Mouse (Mus musculus) hindlimb bud, embryonic 11.5 days (tissue): ENCODE measurements around the gene Smtn.

ENCODE experiments used
- DNase-seq: peaks from one replicate; pipeline ENCODE4 v3.0.0-alpha.2; 2012; ENCODE audit warnings: low read depth, low spot score; ENCODE audit errors: extremely low spot score

The Smtn gene

DNA sequence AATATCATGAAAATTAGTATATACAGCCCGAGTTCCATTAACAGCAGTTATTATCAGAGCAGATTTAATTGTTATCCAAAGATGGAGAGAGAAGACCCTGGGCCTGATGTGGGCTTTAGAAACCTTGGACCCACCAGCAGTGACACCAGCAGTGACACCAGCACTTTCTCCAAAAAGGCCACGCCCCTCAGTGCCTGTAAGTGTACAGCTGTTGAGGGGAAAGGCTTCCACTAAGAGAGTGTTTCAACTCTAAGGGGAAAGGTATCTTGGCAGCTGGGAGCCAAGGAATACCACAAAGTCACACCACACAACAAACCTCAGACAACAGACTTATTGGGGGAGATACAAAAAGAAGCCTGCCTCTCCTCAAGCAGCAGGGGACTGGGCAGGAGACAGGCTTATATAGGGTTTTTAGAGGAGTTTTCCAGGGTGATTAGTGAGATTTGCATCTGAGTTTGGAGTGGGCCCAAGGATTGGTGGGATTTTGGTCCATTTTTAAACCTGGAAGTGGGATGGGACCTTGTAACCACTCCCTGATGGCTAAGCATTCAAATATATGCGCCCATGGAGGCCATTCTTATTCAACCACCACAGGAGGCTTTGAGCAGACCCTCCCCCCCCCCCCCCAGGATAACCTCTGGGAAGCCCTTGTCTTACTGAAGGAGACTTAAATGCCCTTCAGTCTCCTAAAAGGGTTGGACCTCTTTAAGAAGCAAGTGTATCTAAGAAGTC, 8.3 kb upstream of the Smtn start:
- no peak for DNase-seq

DNA sequence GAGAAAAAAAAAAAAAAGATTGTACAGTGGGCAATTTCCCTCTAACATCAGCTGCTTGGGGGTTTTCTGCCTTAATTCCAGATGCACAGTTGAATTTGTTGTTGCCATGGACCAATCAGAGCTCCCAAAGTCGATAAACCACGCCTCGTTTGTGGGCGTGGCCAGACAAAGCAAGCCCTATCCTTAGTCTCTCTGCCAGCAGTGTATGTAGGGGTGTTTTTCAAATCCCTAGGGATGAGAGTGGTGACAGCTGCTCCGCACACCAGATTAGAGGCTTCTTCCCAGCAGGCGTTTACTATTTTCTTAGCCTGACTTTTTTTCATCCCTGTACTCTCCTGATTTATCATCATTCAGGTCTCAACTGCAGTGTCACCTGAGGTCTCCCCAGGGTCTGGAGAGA, 7.6 kb upstream of the Smtn start:
- no peak for DNase-seq

DNA sequence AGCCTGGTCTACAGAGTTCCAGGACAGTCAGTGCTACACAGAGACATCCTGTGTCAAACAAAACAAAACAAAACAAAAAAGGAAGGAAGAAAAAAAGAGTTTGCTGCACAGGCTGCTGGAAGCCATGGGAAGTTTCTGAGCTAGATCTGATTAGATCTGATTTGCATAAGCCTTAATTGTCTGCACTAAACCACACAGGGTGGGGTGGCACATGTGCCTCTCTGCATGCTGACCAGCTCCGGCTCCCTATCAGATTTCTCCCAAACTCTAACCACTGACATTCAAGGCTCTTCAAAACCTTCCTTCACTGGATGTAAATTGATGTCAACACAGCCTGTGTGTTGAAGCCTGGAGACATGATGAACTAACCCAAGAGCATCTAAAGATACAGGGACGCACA, 6.6 kb upstream of the Smtn start:
- no peak for DNase-seq

DNA sequence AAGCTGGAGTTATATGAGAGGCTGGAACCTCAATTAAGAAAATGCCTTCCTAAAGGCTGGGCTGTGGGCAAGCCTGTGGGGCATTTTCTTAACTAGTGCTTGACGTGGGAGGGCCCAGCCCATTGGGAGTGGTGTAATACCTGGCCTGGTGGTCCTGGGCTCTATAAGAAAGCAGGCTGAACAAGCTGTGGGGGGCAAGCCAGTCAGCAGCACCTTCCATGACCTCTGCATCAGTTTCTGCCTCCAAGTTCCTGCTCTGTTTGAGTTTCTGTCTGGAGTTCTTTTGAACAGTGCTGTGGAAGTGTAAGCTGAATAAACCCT, 5.8 kb upstream of the Smtn start:
- no peak for DNase-seq

DNA sequence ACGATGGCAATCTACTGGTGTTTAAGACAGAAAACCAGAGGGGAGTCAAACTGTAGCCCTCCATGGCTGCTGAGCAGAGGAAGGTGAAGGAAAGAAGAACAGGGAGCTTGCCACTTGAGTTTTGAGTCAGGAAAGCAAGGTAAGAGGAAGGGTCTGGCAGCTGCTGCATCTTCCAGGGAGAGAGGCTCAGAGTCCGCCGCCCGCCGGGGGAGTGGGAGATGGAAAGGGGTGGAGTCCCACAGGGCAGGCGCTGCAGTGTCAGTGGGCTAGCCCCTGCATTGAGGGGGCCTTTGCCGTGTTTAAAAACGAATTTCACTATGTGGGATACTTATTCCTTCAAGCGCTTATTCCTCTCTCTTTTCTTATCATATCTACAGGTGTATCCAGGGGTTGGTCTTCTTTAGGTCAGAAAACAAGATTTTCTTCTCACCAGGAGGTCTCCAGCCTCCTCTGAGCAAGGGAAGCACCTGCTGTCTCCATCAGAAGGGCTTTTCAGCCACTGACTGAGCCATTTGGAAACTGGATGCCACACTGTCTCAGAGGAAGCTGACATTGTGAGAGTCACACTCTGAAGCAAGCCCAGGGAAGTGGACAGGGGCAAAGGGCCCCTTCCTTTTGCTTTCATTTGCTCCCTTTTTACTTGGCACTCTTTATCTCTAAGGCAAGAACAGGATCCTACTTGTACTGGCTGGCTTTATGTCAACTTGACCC, 5.3 kb upstream of the Smtn start:
- DNase-seq = no peak

DNA sequence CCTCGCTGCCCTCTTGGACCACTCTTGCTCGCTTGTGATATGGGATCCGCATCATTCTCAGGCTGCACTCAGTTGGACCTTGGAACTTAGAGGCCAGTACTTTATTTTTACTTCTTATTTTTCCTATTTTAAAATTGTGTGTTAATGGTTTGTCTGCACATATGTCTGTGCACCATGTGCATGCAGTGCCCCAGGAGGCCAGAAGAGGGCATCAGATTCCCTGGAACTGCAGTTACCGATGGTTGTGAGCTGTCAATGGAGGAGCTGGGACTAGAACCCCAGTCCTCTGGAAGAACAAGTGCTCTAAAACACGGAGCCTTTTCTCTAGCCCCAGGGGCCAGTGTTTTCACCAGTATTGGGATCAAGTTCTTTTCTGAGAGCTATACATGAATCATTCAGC, 4.0 kb upstream of the Smtn start:
- no peak for DNase-seq

DNA sequence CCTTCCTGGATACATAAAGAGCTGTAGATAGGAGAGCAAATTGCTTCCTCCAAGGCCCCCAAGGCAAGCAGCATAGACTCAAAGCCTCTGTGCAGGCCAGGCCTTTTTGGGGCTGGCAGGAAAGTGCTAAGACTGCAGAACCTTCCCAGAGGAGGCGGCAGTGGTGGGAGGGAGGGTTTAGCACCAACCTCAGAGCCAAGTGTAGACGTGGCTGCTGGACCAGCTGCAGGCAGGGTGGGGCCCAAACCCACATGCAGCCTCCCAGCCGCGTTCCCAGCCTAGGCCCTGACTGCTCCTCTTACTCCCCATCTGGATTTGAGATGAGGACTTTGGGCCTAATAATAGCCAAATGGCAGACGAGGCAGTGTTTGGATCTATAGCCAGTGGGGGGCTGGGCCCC, 2.6 kb upstream of the Smtn start:
- no peak for DNase-seq

DNA sequence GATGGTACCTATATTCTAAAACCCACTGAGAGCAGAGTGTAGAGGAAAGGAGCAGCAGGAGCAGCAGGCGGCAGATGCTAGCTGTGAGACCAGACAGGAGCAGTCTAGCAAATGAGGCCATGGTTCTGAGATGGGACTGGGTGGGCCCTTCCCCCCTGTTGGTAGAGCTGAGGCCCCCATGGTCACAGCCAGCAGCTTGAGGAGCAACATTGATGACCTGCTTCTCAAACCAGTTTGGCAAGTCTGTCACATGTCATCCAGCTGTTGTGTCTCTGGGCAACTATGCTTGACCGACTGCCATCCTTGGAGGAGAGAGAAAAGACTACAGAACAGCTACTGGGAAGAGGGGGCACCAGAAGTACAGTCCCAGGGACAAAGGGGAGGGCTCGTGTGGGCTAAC, 1.5 kb upstream of the Smtn start:
- no peak for DNase-seq

DNA sequence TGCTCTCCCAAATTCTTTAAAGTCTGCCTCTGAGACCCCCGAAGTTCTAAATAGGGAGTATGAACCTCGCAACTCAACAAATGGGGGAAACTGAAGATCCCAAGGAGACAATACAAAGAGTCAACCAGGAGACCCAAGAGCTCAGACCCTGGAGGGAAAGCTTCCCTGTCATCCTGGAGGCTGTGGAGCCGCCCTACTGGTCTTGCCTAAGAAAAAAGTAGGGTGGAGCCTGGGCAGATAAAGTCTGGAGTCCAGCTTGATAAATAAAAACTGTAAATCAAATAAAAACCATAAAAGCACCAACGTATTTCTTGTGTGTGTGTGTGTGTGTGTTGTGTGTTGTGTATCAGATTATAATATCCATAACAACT, 601 bp downstream of the Smtn start:
- DNase-seq = no peak

DNA sequence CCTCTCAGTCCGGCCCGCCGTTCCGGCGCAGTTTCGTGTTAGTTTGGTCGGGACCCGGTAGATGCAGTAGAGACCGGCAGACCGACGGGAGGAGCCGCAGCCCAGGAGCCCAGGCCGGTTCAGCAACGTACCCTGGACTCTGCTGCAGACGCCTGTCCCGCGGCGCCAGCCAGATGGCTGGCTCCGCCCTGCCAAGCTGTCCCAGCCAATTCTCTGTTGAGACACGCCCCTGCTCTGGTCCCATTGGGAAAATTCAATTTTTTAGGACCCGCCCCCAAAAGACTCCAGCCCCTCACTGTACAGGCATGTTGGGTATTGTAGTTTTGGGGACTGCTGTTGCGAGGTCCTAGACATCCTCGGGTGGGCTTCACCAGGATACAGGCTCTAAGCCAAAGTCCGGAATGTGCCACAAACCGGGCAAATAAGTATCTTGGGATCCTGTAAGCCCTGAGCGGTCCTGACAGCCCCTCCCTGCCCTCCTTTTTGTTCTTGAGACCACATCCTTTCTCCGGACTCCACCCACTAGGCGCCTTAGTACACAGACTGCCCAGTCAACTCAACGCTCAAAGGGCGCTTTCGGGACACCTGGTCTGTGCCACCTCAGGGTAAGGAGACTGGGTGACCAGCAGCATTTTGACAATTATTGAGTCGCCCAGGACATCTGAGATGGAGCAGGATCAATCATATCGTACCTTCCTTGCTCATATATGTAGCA, 1.1 kb downstream of the Smtn start:
- DNase-seq = peak; percentile 72

DNA sequence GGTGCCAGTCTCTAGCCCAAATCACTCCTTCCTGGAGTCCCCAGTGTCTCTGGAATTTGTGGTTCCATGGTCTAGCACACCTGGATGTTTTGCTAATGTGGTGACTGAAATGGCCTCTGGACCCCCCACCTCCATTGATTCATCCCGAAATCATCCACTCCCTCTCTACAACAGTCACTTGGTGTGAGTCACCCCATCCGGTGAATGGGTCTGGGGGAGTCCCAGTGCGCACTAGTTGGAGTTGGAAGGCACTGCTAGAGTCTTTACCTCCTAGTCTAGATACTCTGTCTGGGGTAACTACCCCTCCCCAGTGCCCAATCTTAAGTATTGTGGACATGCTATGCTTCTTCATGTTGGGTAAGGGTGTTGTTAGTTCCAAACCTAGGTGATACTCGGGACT, 2.1 kb downstream of the Smtn start:
- no peak for DNase-seq

DNA sequence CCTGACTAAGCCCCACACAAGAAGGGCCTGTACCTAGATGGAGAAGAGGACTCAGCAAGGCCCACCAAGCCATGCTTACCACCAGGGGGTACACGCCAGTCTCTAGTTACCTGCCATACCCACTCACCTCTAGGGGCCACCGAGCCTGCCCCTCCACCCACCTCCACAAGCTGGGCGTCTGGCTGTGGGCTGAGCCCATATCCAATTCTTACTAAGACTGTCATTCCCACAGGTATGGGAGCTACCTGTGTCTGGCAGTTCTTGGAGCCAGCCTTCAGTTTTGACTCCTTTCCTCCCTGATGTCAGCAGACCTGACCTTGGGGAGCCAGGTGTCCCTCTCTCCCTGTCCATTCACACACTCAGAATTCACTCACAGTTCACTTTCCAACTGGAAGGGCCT, 2.7 kb downstream of the Smtn start:
- no peak for DNase-seq

DNA sequence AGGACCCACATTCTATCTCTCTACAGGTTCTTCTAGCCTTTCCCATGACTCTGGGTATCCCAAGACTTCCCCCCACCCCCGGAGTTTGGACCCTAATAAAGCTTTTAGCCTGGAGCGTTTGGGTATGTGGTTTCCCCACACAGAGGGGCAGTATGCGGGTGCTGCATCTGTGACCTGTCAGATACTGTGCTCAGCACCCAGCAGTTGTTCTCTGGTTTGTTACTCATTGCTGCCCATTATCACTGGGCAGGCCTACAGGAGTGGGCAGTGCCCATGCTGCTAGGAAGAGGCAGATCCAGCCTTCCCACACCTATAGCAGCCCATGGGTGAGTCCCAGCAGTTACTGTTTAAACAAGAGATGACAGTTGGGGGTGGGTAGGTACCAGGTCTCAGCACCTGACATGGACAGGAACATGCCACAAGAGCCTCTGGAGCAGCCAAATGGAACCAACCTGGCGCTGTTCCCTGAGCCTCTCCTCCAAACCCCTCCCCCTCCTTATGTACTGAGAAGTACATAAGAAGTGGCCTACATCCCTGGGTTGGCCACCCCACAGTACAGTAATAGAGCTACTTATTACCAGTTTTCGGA, 3.6 kb downstream of the Smtn start:
- no peak for DNase-seq

DNA sequence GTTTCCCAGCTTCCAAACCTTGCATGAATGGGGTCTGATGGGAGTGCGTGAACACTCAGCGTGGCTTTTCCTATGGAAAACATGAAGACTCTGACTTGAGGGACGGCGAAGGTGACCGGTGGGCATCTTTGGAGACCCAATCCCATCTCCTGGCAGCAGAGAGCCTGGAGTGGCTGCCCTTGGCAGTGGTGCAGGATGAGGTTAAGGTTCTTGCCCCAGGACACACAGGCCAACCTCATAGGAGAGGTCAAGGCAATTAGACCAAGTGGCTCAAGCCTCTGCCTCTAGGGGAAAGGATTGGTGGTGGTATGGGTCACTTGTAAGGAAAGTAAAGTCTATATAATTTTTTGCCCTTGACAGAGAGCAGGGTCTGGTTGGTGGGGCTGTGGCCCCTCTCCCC, 4.3 kb downstream of the Smtn start:
- DNase-seq = no peak

DNA sequence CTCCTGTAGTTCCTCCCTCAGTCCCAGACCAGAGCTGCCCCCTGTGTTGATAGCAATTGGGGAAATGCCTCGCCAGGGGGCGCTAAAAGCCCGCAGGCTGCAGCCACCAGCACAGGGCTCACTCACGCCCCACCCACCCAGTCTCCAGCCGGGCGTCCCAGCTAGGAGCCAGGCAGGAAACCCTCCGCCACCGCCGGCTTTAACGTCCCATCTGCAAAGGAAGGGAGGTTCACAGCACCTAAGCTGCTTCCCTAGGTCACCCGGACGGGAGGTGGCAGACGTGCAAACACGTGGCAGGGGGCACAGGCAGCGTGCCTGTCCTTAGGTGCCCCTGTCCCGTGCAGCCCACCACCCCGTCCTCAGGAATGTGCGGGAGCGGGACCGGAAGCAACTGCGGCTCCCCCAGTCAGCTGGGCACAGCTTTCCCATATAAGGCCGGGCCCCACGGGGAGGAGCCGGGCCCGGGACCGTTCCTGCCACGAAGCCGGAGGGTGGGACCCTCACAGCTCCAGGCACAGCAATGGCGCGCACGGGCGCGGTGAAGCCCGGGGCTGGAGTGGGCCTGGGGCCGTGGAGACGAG, 4.9 kb downstream of the Smtn start:
- DNase-seq = peak; percentile 75

DNA sequence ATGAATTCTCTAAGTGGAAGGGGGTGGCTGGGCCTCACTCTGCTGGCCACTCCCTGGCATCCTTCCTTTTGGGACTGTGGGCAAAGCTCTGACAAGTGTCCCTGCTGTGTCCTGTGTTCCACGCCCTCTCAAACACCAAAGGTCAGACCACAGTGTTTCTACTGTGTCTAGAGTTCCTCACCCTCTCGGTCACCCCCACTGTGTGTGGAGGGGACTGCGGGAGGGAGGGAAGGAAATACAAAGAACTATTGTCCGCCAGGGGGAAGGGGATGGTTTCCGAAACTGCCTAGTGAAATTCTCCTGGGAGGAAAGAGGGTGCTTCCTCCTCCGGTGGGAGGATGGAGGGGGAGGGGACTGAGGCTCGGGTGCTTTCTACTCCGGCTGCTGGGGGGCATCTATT, 5.5 kb downstream of the Smtn start:
- DNase-seq = no peak

DNA sequence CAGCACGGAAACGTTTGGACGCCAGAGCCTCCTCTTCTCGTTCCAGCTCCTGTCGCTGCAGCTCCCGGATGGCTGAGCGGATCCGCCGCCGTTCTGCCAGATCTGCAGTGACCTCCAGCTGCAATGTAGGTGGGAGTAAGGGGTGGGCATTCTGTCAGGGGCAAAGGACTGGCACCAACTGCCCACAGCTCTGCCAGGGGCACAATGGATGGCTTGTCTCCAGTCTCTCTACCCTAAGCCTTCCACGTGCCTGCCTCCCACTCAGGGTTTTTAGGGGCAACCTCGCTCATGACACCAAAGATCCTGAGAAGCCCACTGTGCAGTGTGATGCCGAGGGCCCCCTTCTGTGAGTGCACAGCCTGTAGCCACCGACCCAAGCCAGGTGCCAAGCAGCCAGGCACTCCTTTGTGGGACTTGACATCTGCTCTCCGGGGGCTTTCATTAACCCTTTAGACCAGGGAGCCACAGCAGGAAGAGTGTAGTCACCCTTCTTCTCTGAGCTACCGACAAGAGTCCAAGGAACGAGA, 6.9 kb downstream of the Smtn start:
- DNase-seq = no peak

DNA sequence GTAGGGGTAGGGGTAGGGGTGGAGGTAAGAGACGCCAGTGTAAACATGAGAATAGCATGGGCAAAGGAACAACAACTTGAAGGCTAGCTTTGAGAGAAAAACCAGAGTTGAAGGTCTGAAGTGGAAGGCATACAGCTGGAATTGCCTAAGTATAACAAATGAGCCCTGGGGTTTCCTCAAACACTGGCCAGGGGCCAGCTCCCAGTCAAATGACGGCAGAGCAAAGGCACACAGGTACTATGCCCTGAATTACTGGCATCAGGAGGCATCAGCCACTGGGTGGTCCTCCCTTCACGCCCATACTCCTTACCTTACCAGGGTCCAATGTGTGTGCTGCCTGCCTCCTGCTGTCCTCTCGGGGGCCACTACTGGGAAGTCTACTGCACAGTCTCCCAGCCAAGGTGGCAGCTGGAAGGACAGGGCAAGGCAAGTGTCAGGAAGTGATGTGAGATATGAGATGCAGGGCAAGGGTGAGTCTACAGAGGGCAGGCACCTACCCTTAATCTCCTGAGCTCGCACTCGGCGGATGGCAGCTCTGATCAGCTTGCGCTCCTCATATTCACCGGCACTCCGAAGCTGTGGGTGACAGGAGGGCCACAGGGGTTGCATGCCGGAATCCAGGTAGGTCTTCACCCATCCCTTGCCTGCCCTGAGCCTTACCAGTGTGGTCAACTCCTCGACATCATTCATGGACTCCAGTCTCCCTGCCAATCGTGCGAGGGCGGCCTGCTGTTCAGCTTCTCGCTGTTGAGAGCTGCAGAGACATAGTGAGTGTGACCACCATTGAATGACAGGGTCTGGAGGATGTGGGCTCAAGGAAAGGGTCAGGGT, 8.1 kb downstream of the Smtn start:
- no peak for DNase-seq

DNA sequence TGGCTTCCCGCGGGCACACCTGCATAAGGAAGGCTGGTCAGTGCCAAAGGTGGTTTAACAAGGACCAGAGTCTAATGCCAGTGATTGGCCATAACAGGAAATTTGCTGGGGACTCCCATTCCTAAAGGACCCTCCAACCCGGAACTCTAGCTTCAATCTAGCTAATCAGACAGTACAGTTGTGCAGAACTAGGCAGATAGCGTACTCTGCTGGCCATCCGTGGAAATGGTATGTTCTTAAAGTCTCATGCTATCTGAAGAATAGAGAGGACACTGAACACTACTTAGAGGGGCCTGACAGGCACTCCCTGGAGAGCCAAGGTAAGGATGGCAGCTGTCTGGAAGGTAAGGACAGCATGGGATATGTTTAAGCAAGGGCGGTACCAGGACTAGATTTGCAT, 8.8 kb downstream of the Smtn start:
- no peak for DNase-seq

DNA sequence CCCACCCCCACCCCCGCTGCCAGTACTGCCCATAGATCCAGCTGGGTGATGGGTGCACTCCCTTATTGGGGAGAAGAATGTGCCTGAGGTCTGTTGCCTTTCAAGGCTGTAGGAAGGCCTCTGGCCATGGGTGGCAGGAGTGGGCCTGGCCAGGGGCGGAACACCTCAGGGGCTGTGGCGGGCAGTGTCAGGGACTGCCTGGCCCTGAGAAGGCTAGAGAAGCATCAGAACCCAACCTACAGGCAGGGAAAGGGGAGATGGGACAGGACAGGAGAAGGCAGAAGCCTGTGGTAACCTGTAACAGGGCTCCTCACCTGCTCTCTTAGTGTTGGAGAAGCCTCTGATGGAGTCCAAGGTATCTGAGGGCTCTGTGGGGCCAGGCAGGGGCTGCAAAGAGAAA, 9.7 kb downstream of the Smtn start:
- no peak for DNase-seq
